10 mouse cellular contexts compared by ENCODE assay signal in the genomic region with DNA sequence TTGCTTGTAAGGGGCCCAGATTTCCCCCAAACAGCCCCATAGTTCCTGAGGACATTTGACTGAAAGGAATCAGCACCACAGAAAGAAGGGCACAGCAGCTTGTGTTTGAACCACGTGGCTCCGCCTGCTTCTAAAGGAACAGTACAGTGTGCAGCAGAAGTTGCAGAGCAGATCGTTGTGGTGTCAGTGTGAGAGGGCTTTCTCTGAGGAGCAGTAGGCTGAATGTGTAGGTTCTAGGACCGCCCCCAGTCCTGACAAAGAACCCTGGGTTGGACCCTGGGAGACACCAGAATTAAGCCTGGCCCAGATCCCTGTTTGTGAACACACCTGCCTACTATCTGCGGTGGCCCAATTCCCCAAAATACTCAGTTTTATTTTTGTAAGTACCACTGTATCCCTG. TPM values are rescaled to one million over a fixed set of nuclear protein-coding genes. Genes with fewer than 3 reads are reported as not detected.
DNase-seq lines count a peak whose midpoint lies in the region; ATAC-seq and TF ChIP-seq lines count a peak whose summit lies in the region.
"Had no signal": no experiment of that assay in that cellular context is flagged by ENCODE, and none has a peak within 500 bp of the region (broad histone marks: within the 10 kb centered on the region; RNA-seq: fewer than 3 reads in every experiment).

No protein-coding gene starts in this region.

- no peak for DNase-seq in heart, postnatal 0 days (ENCODE audit: low spot score)
- no peak for DNase-seq in heart, adult 2 months
- no peak for DNase-seq in testis, postnatal 14 days (ENCODE audit: low spot score)
- peak; percentile 53 to 56 for DNase-seq in layer of hippocampus, postnatal 36 days
- no peak for DNase-seq in stomach, postnatal 0 days (ENCODE audit: low spot score)
- DNase-seq in gastrocnemius, adult 2 months = no peak
- DNase-seq in spleen, postnatal 36 days (ENCODE audit: low spot score in 2 of 2) = no peak
- DNase-seq: gastrocnemius, postnatal 10 days; lung, postnatal 36 days had no signal

- TF ChIP-seq CTCF in heart, postnatal 0 days (IDR thresholded peaks at IDR 0.05; ENCODE audit: low read depth) = no peak
- TF ChIP-seq CTCF in heart, adult 2 months (IDR thresholded peaks at IDR 0.05) = no peak
- no peak for TF ChIP-seq CTCF in testis, adult 2 months (IDR thresholded peaks at IDR 0.05; ENCODE audit: control insufficient read depth, insufficient read depth, insufficient replicate concordance, low read depth, low read length)
- no peak for TF ChIP-seq CTCF in stomach, postnatal 0 days (IDR thresholded peaks at IDR 0.05; ENCODE audit: low read depth)
- no peak for TF ChIP-seq CTCF in gastrocnemius, adult 2 months (IDR thresholded peaks at IDR 0.05)

- peaks cover 15% of the 10 kb centered on the region for H3K4me1 ChIP-seq in heart, postnatal 0 days (ENCODE audit: control insufficient read depth, insufficient read depth)
- H3K4me1 ChIP-seq in heart, adult 2 months (ENCODE audit: control insufficient read depth, insufficient read depth, low read length) = peaks cover 4% of the 10 kb centered on the region; the same call in 1 of the 2 replicates
- peaks cover 28% of the 10 kb centered on the region for H3K4me1 ChIP-seq in testis, adult 2 months (ENCODE audit: control insufficient read depth, insufficient read depth, low read length)
- peaks cover 4% of the 10 kb centered on the region; the same call in 1 of the 2 replicates for H3K4me1 ChIP-seq in stomach, postnatal 0 days (replicated peaks; ENCODE audit: control insufficient read depth, insufficient read depth)

- TF ChIP-seq EP300 in heart, postnatal 0 days (IDR thresholded peaks at IDR 0.05; ENCODE audit: low read depth) = no peak
- no peak for TF ChIP-seq EP300 in heart, adult 2 months (IDR thresholded peaks at IDR 0.05; ENCODE audit: insufficient read depth, low read depth, low read length)
- TF ChIP-seq EP300 in stomach, postnatal 0 days (optimal IDR thresholded peaks at IDR 0.05) = no peak

- intact Hi-C loops in heart, adult 2 months (cut with DNase I) = no loop called here
- intact Hi-C loops in gastrocnemius, adult 2 months (cut with DNase I) = loop anchor here (10.0 kb wide), 1 partner anchor 434 kb away; a partner anchor contains a TSS

- H3K9me3 ChIP-seq in heart, postnatal 0 days (replicated peaks; ENCODE audit: control insufficient read depth, low read length) = no peaks in the 10 kb centered on the region
- H3K9me3 ChIP-seq in stomach, postnatal 0 days (ENCODE audit: control insufficient read depth, low read length) = no peaks in the 10 kb centered on the region

- no peak overlapping the region for H3K4me3 ChIP-seq in heart, postnatal 0 days (ENCODE audit: low read depth, low read length)
- no peak overlapping the region for H3K4me3 ChIP-seq in heart, adult 2 months
- H3K4me3 ChIP-seq in testis, adult 2 months (ENCODE audit: control insufficient read depth, low read depth, low read length) = peak overlapping the region; percentile 89
- H3K4me3 ChIP-seq in stomach, postnatal 0 days (ENCODE audit: low read depth, low read length) = no peak overlapping the region
- no peak overlapping the region for H3K4me3 ChIP-seq in gastrocnemius, adult 2 months

- H3K27ac ChIP-seq in heart, postnatal 0 days (ENCODE audit: low read depth) = peak overlapping the region; percentile 85; the same call in 1 of the 2 replicates
- no peak overlapping the region for H3K27ac ChIP-seq in heart, adult 2 months
- H3K27ac ChIP-seq in testis, adult 2 months (ENCODE audit: control insufficient read depth, insufficient read depth, low read depth, low read length) = peak overlapping the region; percentile 75
- 0 out of 2 replicates have a peak overlapping the region, but pooled peaks have one; percentile 56 for H3K27ac ChIP-seq in stomach, postnatal 0 days (replicated peaks)
- H3K27ac ChIP-seq in gastrocnemius, adult 2 months = no peak overlapping the region

- H3K27me3 ChIP-seq in heart, postnatal 0 days (ENCODE audit: control insufficient read depth, insufficient read depth, low read length) = no peaks in the 10 kb centered on the region
- H3K27me3 ChIP-seq in heart, adult 2 months (ENCODE audit: control insufficient read depth, insufficient read depth, low read length) = no peaks in the 10 kb centered on the region
- H3K27me3 ChIP-seq in testis, adult 2 months (ENCODE audit: control insufficient read depth, insufficient read depth, low read length) = no peaks in the 10 kb centered on the region
- H3K27me3 ChIP-seq in stomach, postnatal 0 days (ENCODE audit: control insufficient read depth, insufficient read depth, low read length) = no peaks in the 10 kb centered on the region

- TF ChIP-seq POLR2A in heart, adult 2 months (IDR thresholded peaks at IDR 0.05; ENCODE audit: insufficient read depth, low read depth, low read length) = no peak
- peak; percentile 30; the same call in 1 of the 2 replicates for TF ChIP-seq POLR2A in testis, adult 2 months (IDR thresholded peaks at IDR 0.05; ENCODE audit: control insufficient read depth, low read depth, low read length)

- no peak overlapping the region for H3K9ac ChIP-seq in heart, postnatal 0 days (replicated peaks; ENCODE audit: low read depth, low read length)
- no peak overlapping the region for H3K9ac ChIP-seq in heart, adult 2 months (ENCODE audit: low read depth, low read length)
- no peak overlapping the region for H3K9ac ChIP-seq in stomach, postnatal 0 days (ENCODE audit: low read length)

- H3K79me2 ChIP-seq in heart, adult 2 months (replicated peaks; ENCODE audit: control insufficient read depth, insufficient read depth, low read length) = no peaks in the 10 kb centered on the region

- ATAC-seq in heart, postnatal 0 days (ENCODE audit: insufficient read depth, low read depth) = no peak
- ATAC-seq in stomach, postnatal 0 days (ENCODE audit: low FRiP score, low TSS enrichment) = no peak

- peak overlapping the region; percentile 82; the same call in 1 of the 2 replicates for H3K4me2 ChIP-seq in heart, postnatal 0 days (ENCODE audit: low read depth, low read length)
- H3K4me2 ChIP-seq in stomach, postnatal 0 days (replicated peaks; ENCODE audit: low read depth) = 0 out of 2 replicates have a peak overlapping the region, but pooled peaks have one; percentile 86

- H3K36me3 ChIP-seq in heart, postnatal 0 days (replicated peaks; ENCODE audit: control insufficient read depth, insufficient read depth, low read length) = peaks cover 6% of the 10 kb centered on the region; the same call in 1 of the 2 replicates
- H3K36me3 ChIP-seq in heart, adult 2 months (ENCODE audit: control insufficient read depth, insufficient read depth, low read length) = no peaks in the 10 kb centered on the region
- no peaks in the 10 kb centered on the region for H3K36me3 ChIP-seq in testis, adult 2 months (ENCODE audit: control insufficient read depth, insufficient read depth, low read length)
- H3K36me3 ChIP-seq in stomach, postnatal 0 days (ENCODE audit: control insufficient read depth, insufficient read depth, low read length) = peaks cover 3% of the 10 kb centered on the region; the same call in 1 of the 2 replicates

- WGBS in heart, postnatal 0 days = 69% methylated on average over 5 of the region's 5 CpGs
- 69% methylated on average over 5 of the region's 5 CpGs for WGBS in heart, adult 2 months
- WGBS in stomach, postnatal 0 days = 58% methylated on average over 5 of the region's 5 CpGs

RNA-seq across cellular contexts. Expression of a gene that starts 1.6 kb away (rescaled TPM):
- 31.8 and 38.9 TPM in 2 replicates for total RNA-seq in heart, postnatal 0 days (2014; rRNA removed; ENCODE audit: low replicate concordance)
- polyA plus RNA-seq in heart, postnatal 0 days (2015; fragmentation: Nextera tagmentation; extraction: Ambion mirVana) = 17.3 and 17.6 TPM in 2 replicates
- total RNA-seq in heart, adult 2 months (2021) = 10 to 100 TPM; 21.9 to 23.5 TPM
- polyA plus RNA-seq in heart, adult 2 months (2012; rRNA removed) = 27.5 and 31.7 TPM in 2 replicates
- polyA plus RNA-seq in testis, adult 2 months (2012; rRNA removed) = 13.8 and 13.9 TPM in 2 replicates
- total RNA-seq in layer of hippocampus, postnatal 36 days (2021) = 10 to 100 TPM; 31.1 to 32.6 TPM
- polyA plus RNA-seq in stomach, postnatal 0 days (2015; fragmentation: Nextera tagmentation; extraction: Ambion mirVana) = 18.6 and 20.0 TPM in 2 replicates
- total RNA-seq in gastrocnemius, adult 2 months (2021) = 10 to 100 TPM; 10.1 to 11.7 TPM

RNA-seq across cellular contexts. Expression of a gene that starts 5.2 kb away (rescaled TPM):
- total RNA-seq in heart, postnatal 0 days (2014; rRNA removed; ENCODE audit: low replicate concordance) = 7.5 and 14.4 TPM in 2 replicates
- polyA plus RNA-seq in heart, postnatal 0 days (2015; fragmentation: Nextera tagmentation; extraction: Ambion mirVana) = 6.0 and 7.6 TPM in 2 replicates
- total RNA-seq in heart, adult 2 months (2021) = 10 to 100 TPM; 16.3 to 18.5 TPM
- polyA plus RNA-seq in heart, adult 2 months (2012; rRNA removed) = 7.1 and 8.6 TPM in 2 replicates
- polyA plus RNA-seq in testis, adult 2 months (2012; rRNA removed) = 15.9 and 18.2 TPM in 2 replicates
- 10 to 100 TPM; 46.2 to 46.9 TPM for total RNA-seq in layer of hippocampus, postnatal 36 days (2021)
- 6.9 and 8.0 TPM in 2 replicates for polyA plus RNA-seq in stomach, postnatal 0 days (2015; fragmentation: Nextera tagmentation; extraction: Ambion mirVana)
- total RNA-seq in gastrocnemius, adult 2 months (2021) = 10 to 100 TPM; 15.3 to 20.8 TPM

RNA-seq across cellular contexts. Expression of a gene that starts 14.1 kb away (rescaled TPM):
- not detected in 2 replicates for total RNA-seq in heart, postnatal 0 days (2014; rRNA removed; ENCODE audit: low replicate concordance)
- not detected in 2 replicates for polyA plus RNA-seq in heart, postnatal 0 days (2015; fragmentation: Nextera tagmentation; extraction: Ambion mirVana)
- total RNA-seq in heart, adult 2 months (2021) = 1 to 10 TPM; 1.6 to 2.6 TPM
- not detected in 2 replicates for polyA plus RNA-seq in heart, adult 2 months (2012; rRNA removed)
- polyA plus RNA-seq in testis, adult 2 months (2012; rRNA removed) = not detected in 2 replicates
- total RNA-seq in layer of hippocampus, postnatal 36 days (2021) = 1 to 10 TPM; 2.4 to 2.9 TPM
- polyA plus RNA-seq in stomach, postnatal 0 days (2015; fragmentation: Nextera tagmentation; extraction: Ambion mirVana) = not detected in 2 replicates
- 1 to 10 TPM; 1.9 to 2.1 TPM for total RNA-seq in gastrocnemius, adult 2 months (2021)

RNA-seq across cellular contexts. Expression of a gene that starts 26.9 kb away (rescaled TPM):
- 8.9 and 21.6 TPM in 2 replicates for total RNA-seq in heart, postnatal 0 days (2014; rRNA removed; ENCODE audit: low replicate concordance)
- 0.42 and 0.56 TPM in 2 replicates for polyA plus RNA-seq in heart, postnatal 0 days (2015; fragmentation: Nextera tagmentation; extraction: Ambion mirVana)
- total RNA-seq in heart, adult 2 months (2021) = 1 to 10 TPM; 3.3 to 3.4 TPM
- polyA plus RNA-seq in heart, adult 2 months (2012; rRNA removed) = 4.1 and 4.8 TPM in 2 replicates
- 36.9 and 37.2 TPM in 2 replicates for polyA plus RNA-seq in testis, adult 2 months (2012; rRNA removed)
- total RNA-seq in layer of hippocampus, postnatal 36 days (2021) = 10 to 100 TPM; 63.5 to 65.2 TPM
- 1.1 and 1.9 TPM in 2 replicates for polyA plus RNA-seq in stomach, postnatal 0 days (2015; fragmentation: Nextera tagmentation; extraction: Ambion mirVana)
- total RNA-seq in gastrocnemius, adult 2 months (2021) = 1 to 10 TPM; 1.2 to 2.0 TPM

RNA-seq across cellular contexts. Expression of a gene that starts 29.1 kb away (rescaled TPM):
- 36.1 and 47.4 TPM in 2 replicates for total RNA-seq in heart, postnatal 0 days (2014; rRNA removed; ENCODE audit: low replicate concordance)
- 23.3 and 27.4 TPM in 2 replicates for polyA plus RNA-seq in heart, postnatal 0 days (2015; fragmentation: Nextera tagmentation; extraction: Ambion mirVana)
- total RNA-seq in heart, adult 2 months (2021) = 10 to 100 TPM in 1 of 2 experiments, 1 to 10 TPM in 1; 9.8 to 12.9 TPM
- polyA plus RNA-seq in heart, adult 2 months (2012; rRNA removed) = 37.0 and 45.0 TPM in 2 replicates
- 6.1 and 7.1 TPM in 2 replicates for polyA plus RNA-seq in testis, adult 2 months (2012; rRNA removed)
- 1 to 10 TPM; 8.3 to 8.6 TPM for total RNA-seq in layer of hippocampus, postnatal 36 days (2021)
- polyA plus RNA-seq in stomach, postnatal 0 days (2015; fragmentation: Nextera tagmentation; extraction: Ambion mirVana) = 31.7 and 32.3 TPM in 2 replicates
- 1 to 10 TPM; 4.7 to 6.2 TPM for total RNA-seq in gastrocnemius, adult 2 months (2021)

Comparison
In these comparisons a context has a peak if more than half of its experiments do, and no peak if none do; other contexts are left out.
1. H3K27ac ChIP-seq: peak in heart, postnatal 0 days (single experiment), testis, adult 2 months (single experiment) and stomach, postnatal 0 days (single experiment); none in heart, adult 2 months (single experiment) and gastrocnemius, adult 2 months (single experiment).
2. DNase-seq: peak in layer of hippocampus, postnatal 36 days (2 of 2); none in heart, postnatal 0 days (single experiment), heart, adult 2 months (0 of 2), testis, postnatal 14 days (single experiment), stomach, postnatal 0 days (single experiment), gastrocnemius, adult 2 months (single experiment) and spleen, postnatal 36 days (0 of 2).